Mouse (Mus musculus) thymus, postnatal 14 days (tissue): ENCODE data around the gene Apoe.
"Not testable (repeated sequence)": the region's sequence is repeated elsewhere in the genome, so short reads cannot be mapped to it uniquely, and the experiment has no call there.

ENCODE experiments used
- DNase-seq: peaks from one replicate; pipeline ENCODE4 v3.0.0; 2021

Apoe gene

DNA sequence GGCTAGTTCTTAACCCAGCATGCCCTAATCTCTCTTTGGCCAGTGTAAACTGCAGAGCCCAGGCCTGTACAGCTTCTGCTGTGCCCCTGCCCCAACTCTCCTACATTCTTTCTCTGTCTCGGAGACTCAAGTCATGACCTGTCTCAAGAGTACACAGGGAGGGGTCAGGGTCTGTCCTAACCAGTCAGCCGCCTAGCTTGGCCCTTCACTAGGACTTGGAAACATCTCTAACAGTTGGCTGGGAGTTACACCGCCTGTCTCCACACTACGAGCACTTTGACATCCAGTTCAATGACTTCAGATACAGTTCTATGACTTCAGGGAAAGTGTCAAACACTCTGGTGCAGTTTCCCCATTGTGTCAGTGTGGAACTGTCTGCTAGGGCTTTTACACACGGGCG is 7.6 kb downstream of the Apoe start:
- DNase-seq = no peak

DNA sequence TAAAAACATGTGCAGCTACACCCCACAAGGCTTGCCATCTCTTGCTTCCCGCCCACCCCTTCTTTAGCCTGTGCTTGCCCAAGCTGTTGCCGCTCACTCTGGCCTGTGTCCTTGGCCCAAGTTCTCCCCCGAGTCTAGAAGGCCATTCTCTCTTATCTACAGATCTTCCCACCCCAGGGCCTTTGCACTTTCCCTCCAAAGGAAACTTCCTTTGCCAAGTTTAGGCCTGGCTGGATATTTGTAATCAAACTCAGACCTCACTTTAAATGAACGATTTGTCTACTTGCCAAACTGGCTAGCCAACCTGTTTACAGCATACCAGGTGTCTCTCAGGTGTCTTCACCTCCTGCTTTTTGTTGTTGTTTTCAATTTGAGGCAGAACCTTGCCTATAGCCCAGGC is 8.1 kb downstream of the Apoe start:
- DNase-seq = no peak

DNA sequence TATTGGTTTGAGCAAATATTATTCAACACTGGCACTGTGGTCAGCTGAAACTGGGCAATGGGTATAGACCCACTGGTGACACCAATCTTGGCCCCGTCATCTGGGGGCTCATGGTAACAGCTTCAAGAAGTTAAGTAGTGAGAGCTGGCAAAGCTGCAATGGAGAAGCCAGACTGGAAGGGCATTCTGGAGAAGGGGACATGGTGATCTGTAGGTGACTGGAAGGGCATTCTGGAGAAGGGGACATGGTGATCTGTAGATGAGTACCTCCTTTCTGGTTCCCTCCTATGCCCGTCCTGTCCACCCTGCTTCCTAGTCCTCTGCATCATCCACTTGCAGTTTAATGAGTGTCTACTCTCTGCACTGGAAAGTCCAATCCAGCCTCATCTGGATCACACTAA is 10.4 kb downstream of the Apoe start:
- no peak for DNase-seq

DNA sequence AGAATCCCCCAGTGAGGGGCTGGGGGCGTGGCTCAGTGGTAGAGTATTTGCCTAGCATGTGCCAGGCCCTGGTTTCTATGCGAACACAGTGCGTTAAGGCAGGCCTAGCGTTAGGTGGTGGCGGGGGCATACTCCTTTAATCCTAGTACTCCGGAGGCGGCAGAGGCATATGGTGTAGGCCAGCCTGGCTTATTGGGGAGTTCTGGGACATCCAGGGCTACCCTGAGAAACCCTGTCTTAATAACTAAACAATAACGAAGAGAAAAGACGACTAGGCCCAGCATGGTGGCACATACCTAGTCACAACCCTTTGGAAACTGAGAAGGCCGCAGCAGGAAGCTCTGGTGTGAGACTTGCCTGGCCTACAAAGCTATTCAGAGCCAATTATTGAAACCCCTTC is 10.9 kb downstream of the Apoe start:
- no peak for DNase-seq

DNA sequence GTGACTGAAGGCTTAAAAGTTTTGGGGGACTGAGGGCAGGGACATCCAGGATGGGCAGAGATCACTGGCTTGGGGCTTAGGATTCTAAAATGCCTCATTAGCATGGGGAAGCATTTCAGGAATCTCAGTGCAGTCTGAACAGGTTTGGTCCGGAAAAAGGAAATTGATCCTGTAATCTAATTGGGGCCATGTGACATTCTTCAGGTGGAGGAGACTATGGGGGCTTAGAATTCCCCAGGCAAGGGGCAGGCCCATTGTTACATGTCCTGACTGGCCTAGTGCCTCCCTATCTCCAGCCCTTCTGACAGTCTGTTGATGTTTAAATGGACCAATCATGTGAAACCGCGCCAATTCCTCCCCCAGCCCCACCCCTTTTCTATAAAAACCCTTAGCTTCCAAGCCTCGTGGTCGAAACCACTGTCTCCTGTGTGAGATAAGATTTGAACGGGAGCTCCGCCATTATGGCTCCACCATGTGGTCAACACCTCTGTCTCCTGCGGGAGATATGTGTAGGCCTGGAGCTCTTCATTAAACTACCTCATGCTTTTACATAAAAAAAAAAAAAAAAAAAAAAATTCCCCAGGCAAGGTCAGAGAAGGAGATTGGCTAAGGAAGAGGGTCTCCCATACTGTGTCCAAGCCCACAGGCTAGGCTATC is 11.9 kb downstream of the Apoe start:
- not testable (repeated sequence) for DNase-seq

GRCm38 (mm10) chr7:19686521-19686920 is 12.5 kb downstream of the Apoe start:
- DNase-seq = no peak

GRCm38 (mm10) chr7:19685374-19685773 is 13.6 kb downstream of the Apoe start:
- DNase-seq = no peak

DNA sequence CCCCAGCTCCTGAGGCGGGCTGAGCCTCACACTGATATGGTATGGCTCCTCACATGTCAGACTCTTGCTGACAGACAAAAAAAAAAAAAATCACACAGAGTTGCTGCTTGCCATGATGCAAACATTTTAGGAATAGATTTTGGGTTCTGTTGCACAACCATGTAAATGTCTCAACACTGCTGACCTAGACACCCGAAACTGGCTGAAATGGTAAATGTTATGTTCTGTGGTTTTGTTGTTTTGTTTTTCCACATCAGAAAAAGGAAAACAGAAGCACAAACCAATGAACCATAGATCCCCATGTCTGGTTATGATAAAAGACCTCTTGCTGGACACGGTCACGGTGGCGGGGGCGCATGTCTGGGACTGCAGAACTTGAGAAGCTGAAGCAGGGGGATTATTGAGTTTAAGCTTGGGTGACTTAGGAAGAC is 15.2 kb downstream of the Apoe start:
- DNase-seq = no peak

DNA sequence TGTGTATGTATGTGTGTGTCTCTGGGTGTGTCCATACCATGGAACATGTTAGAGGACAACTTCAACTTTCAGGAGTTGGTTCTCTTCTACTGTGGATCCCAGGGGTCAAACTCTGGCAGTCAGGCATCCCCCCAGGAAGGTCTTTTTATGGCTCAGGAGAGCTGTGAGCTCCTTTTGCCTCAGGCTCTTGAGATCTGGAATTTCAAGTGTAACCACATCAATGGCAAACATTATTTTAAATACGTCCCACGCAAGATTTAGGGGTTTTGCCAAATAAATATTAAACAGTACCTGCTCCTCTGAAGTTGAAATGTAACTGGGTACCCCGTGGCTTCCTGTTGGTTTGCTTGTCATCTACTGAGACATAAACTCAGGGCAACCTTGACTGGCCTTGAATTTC is 16.0 kb downstream of the Apoe start:
- no peak for DNase-seq

DNA sequence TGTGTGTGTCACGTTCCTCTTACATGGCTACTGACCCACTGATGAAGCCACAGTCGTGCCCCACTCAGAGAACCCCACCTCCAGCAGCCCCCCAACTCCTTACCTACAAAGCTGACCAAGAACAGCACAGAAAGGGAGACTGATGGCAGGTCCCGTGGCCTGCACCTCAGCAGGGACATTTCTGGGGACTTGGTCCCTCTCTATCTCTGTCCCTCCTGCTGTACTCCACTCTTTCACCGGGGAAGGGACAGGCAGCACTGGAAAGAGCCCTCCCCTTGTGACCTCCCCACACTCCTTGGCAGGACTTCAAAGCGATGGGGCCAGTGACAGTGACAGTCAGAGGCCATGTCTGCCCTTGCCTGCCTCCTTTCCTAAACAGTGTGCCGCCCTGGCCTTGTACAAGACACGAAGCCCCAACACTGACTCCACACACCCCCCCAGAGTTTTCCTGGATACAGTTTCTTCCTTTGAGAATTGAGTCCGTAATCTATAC is 17.7 kb downstream of the Apoe start, which contains the start of the genes Gm44805 and Apoc4:
Gm44805 (minus strand) TSS at position 222 of the 493 bp plus-strand sequence.
Apoc4 (minus strand) TSS at position 278 of the 493 bp plus-strand sequence.
- no peak for DNase-seq

DNA sequence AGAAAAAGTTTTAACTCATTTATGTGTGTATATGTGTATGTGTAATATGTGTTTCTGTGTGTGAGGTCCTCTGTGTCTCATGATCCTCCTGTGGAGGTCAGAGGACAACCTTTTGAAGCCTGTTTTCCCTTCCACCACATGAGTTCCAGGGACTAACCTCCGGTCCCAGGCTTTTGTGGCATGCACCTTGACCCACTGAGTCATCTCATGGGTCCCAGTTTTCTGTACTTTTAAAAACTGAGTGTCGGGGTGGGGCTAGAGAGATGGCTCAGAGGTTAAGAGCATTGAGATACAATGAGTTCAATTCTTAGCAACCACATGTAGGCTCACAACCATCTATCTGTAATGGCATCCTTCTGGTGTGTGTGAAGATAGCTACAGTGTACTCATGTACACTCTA is 18.3 kb downstream of the Apoe start:
- no peak for DNase-seq

DNA sequence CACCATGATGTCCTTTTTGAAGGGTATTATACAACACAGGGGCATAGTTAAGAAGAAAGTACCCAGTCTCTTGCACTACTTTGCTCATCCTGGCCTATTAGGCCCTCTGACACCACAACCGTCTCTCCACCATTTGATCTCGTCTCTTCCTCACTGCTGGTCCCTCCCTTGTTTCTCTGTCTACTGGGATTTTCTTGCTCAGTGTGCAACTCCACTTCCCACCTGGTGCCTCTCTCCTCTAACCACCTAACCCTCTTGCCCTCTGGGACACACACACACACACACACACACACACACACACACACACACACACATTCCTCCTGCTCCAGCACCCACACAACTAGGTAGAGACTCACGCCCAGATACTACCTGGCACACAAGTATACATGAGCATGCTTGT is 20.1 kb downstream of the Apoe start:
- DNase-seq = no peak

GRCm38 (mm10) chr7:19677872-19678271 is 21.1 kb downstream of the Apoe start, which contains the start of gene Apoc2:
Gene Apoc2 (minus strand): TSS chr7:19677941.
- no peak for DNase-seq

GRCm38 (mm10) chr7:19676662-19677061 is 22.3 kb downstream of the Apoe start:
- no peak for DNase-seq

DNA sequence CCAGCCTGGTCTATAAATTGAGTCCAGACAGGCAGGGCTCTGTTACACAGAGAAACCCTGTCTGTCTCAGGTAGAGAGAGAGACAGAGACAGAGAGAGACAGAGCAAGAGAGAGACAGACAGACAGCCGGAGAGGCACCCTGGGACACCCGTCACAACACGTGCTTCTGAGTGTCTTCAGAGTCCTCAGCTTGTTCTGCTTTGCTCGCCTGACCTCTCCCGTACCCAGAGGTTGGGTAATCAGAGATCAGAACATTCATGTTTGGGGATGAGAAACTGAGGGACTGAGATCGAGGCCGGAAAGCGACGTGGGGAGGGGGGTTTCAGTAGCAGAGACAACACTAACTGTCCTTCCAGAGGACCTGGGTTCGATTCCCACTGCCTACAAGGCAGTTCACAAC is 23.2 kb downstream of the Apoe start:
- no peak for DNase-seq

DNA sequence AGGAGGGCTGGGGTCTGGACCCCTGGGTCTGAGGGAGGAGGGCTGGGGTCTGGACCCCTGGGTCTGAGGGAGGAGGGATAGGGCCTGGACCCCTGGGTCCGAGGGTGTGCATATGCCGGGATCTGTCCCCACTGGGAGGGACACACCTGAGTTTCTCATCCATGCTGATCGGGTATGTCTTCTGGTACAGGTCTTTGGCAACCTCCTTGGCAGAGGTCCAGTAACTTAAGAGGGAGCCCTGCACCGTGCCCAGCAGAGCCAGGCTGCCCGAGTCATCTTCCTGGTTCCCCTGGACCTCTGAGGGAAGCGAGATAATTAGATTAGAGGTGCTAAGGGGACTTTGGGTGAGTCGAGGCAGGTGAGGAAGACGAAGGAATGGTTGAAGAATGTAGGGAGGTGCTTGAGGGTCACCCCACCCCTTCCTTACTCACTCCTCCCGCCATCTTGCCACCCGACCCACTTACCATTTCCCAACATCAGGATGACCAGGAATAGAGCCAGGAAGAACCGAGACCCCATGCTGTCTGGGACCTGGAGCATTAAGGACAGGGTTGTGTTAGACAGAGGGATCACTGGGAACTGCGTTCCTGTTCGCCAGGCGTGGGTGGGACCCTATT is 25.8 kb downstream of the Apoe start:
- no peak for DNase-seq

- no peak for DNase-seq
Measured at GRCm38 (mm10) chr7:19671511-19671910, 27.5 kb downstream of the Apoe start.

DNA sequence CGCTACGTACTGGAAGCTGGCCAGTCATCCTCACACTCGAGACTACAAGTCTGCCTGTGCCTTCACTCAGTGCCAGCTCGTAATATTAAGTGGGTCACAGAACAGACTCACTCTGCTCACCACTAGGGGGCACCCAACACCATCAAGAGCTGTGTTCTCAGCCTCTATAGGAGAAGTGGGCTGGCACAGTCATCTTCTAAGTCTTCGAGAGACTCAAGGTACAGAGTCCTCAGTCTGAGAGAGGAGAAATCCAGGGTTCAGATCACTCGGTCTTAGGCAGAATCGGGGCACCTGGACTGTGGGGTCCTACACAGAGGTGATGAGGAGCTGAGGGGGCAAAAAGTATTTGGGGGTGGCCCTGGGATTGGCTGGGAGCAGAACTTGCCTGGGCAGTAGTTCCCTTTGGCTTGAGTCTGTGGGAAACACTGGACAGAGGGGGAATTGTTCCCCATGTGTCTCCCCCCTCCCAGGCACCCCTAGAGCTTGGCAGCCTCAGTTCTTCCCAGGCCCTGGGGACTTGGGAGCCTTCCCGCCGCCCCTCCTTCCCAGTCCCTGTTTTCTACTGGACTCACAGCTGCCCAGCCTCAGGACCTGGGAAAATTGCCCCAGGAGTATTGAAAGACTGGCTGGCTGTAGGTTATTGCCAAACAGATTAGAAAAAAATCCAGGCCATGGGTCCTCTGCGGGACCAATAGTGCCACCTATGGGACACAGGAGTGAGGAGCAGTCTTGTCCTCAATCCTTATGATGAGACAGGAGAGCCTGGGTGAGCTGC is 29.9 kb downstream of the Apoe start:
- peak; percentile 92 for DNase-seq

DNA sequence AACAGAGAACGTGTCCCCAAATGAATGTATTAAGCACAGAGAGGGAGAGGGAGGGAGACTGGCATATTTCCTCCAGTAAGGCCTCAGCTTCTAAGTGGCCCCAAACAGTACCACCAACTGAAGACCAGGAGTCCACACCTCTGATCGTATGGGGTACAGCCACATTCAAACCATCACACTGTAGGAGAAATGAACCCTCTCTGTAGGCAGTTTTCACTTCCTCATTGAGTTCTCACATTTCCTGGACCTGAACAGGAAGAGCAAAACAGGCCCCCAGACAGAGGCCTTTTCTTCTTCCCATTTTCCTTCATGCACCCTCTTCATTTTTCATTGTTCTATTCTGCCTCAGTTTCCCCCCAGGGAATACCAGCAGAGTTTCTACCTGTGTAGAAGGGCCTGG is 31.6 kb downstream of the Apoe start:
- no peak for DNase-seq

DNA sequence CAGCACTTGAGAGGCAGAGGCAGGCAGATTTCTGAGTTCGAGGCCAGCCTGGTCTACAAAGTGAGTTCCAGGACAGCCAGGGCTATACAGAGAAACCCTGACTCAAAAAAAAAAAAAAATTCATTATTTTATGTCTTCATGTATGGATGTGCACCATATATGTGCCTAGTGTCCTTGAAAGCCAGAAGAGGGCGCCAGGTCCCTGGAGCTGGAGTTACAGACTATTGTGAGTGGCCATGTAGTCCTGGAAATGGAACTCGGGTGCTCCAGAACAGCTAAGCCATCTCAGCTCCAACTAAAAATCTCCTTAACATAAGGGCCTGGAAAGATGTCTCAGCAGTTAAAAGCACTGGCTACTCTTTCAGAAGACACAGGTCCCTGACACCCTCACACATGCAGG is 32.2 kb downstream of the Apoe start:
- DNase-seq = no peak

- DNase-seq = peak; percentile 98
Measured at GRCm38 (mm10) chr7:19664955-19665841, 33.8 kb downstream of the Apoe start, which contains the start of gene Clptm1. Gene Clptm1 (minus strand): TSS chr7:19665033.

- DNase-seq = no peak
Measured at GRCm38 (mm10) chr7:19664455-19664954, 34.5 kb downstream of the Apoe start.
